ENCODE assay signal across 11 mouse cellular contexts in the genomic region with DNA sequence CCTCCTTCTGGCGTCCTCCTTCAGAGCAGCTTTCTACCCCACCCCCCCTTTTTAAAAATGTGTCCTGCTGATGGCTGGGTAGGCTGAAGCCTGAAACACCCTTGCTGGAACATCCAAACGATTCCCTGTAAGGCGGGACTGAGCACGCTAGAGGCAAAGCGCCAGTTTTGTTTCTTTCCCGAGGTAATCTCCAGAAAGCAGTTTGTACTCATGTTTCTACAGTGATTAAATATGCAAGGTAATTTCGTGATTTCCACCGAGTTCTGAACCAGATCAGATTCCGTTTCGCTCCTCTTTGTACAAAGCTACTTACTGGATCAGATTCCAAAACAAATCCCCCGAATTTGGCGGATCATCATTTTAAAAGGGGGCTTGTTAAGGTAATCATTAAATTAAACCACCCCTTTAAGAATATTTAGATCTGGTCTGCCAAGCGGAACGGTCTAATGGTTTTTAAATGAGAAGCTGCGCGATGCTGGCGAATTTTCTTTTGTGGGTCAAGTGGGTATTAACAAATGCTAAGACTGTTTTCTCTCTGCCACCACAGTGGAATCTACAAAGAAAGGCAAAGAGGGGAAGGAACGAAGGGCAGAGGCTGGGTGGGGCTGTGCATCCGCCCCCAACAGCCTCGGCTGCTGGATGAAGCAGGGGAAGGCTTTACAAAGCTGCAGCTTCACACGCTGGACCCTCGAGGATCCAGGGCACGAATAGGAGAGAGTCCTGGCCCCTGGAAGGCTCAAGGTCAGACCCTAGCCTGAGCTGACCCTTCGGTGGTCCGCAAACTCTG.
DNase-seq lines count a peak whose midpoint lies in the region; ATAC-seq and TF ChIP-seq lines count a peak whose summit lies in the region.
"Had no signal": no experiment of that assay in that cellular context is flagged by ENCODE, and none has a peak within 500 bp of the region (broad histone marks: within the 10 kb centered on the region; RNA-seq: fewer than 3 reads in every experiment).

No protein-coding gene starts in this region.

- H3K4me3 ChIP-seq in lung, embryonic 15.5 days, result no peak overlapping the region
- H3K4me3 ChIP-seq in forebrain, embryonic 11.5 days (ENCODE audit: low read depth, low read length), result no peak overlapping the region
- no peak overlapping the region for H3K4me3 ChIP-seq in limb, embryonic 15.5 days
- no peak overlapping the region for H3K4me3 ChIP-seq in stomach, postnatal 0 days (ENCODE audit: low read depth, low read length)
- no peak overlapping the region for H3K4me3 ChIP-seq in lung, postnatal 0 days (ENCODE audit: low read depth, low read length)

- no peaks in the 10 kb centered on the region for H3K9me3 ChIP-seq in lung, embryonic 15.5 days
- no peaks in the 10 kb centered on the region; the same call in 1 of the 2 replicates for H3K9me3 ChIP-seq in forebrain, embryonic 11.5 days (ENCODE audit: control insufficient read depth, low read length)
- no peaks in the 10 kb centered on the region for H3K9me3 ChIP-seq in limb, embryonic 15.5 days
- H3K9me3 ChIP-seq in stomach, postnatal 0 days (ENCODE audit: control insufficient read depth, low read length), result no peaks in the 10 kb centered on the region
- no peaks in the 10 kb centered on the region for H3K9me3 ChIP-seq in lung, postnatal 0 days (ENCODE audit: low read length)

- H3K4me2 ChIP-seq in lung, embryonic 15.5 days, result peak overlapping the region; percentile 22; the same call in 1 of the 2 replicates
- H3K4me2 ChIP-seq in forebrain, embryonic 11.5 days (ENCODE audit: low read depth, low read length, severe bottlenecking), result peak overlapping the region; percentile 38
- H3K4me2 ChIP-seq in limb, embryonic 15.5 days, result peak overlapping the region; percentile 37
- peak overlapping the region; percentile 14; the same call in 1 of the 2 replicates for H3K4me2 ChIP-seq in stomach, postnatal 0 days (replicated peaks; ENCODE audit: low read depth)
- H3K4me2 ChIP-seq in lung, postnatal 0 days (replicated peaks; ENCODE audit: low read depth, low read length), result no peak overlapping the region

- H3K36me3 ChIP-seq in lung, embryonic 15.5 days, result no peaks in the 10 kb centered on the region
- no peaks in the 10 kb centered on the region for H3K36me3 ChIP-seq in forebrain, embryonic 11.5 days (ENCODE audit: control insufficient read depth, insufficient read depth, low read length)
- no peaks in the 10 kb centered on the region for H3K36me3 ChIP-seq in limb, embryonic 15.5 days
- no peaks in the 10 kb centered on the region for H3K36me3 ChIP-seq in stomach, postnatal 0 days (ENCODE audit: control insufficient read depth, insufficient read depth, low read length)
- no peaks in the 10 kb centered on the region for H3K36me3 ChIP-seq in lung, postnatal 0 days (ENCODE audit: insufficient read depth, low read length)

- H3K4me1 ChIP-seq in lung, embryonic 15.5 days, result no peaks in the 10 kb centered on the region
- H3K4me1 ChIP-seq in forebrain, embryonic 11.5 days (replicated peaks; ENCODE audit: control insufficient read depth, insufficient read depth, low read length), result peaks cover 16% of the 10 kb centered on the region
- peaks cover 13% of the 10 kb centered on the region for H3K4me1 ChIP-seq in limb, embryonic 15.5 days
- H3K4me1 ChIP-seq in stomach, postnatal 0 days (replicated peaks; ENCODE audit: control insufficient read depth, insufficient read depth), result no peaks in the 10 kb centered on the region
- no peaks in the 10 kb centered on the region for H3K4me1 ChIP-seq in lung, postnatal 0 days (ENCODE audit: insufficient read depth, low read depth, low read length)

- no peak overlapping the region for H3K9ac ChIP-seq in lung, embryonic 15.5 days
- H3K9ac ChIP-seq in forebrain, embryonic 11.5 days (ENCODE audit: low read length), result peak overlapping the region; percentile 20; the same call in 1 of the 2 replicates
- H3K9ac ChIP-seq in limb, embryonic 15.5 days, result no peak overlapping the region
- H3K9ac ChIP-seq in stomach, postnatal 0 days (ENCODE audit: low read length), result no peak overlapping the region
- H3K9ac ChIP-seq in lung, postnatal 0 days (replicated peaks; ENCODE audit: low read depth), result no peak overlapping the region
- H3K9ac ChIP-seq: liver, embryonic 14.5 days had no signal

- 27% methylated on average over 25 of the region's 25 CpGs for WGBS in lung, embryonic 15.5 days
- 10% methylated on average over 25 of the region's 25 CpGs for WGBS in forebrain, embryonic 11.5 days
- 15% methylated on average over 25 of the region's 25 CpGs for WGBS in limb, embryonic 15.5 days
- WGBS in stomach, postnatal 0 days, result 23% methylated on average over 25 of the region's 25 CpGs
- 32% methylated on average over 25 of the region's 25 CpGs for WGBS in lung, postnatal 0 days

- no peaks in the 10 kb centered on the region for H3K27me3 ChIP-seq in lung, embryonic 15.5 days
- no peaks in the 10 kb centered on the region for H3K27me3 ChIP-seq in forebrain, embryonic 11.5 days (ENCODE audit: control insufficient read depth, insufficient read depth, low read length)
- peaks cover 15% of the 10 kb centered on the region; the same call in 1 of the 2 replicates for H3K27me3 ChIP-seq in limb, embryonic 15.5 days
- no peaks in the 10 kb centered on the region for H3K27me3 ChIP-seq in stomach, postnatal 0 days (ENCODE audit: control insufficient read depth, insufficient read depth, low read length)
- H3K27me3 ChIP-seq in lung, postnatal 0 days (replicated peaks; ENCODE audit: insufficient read depth, low read length), result no peaks in the 10 kb centered on the region

- no peak overlapping the region for H3K27ac ChIP-seq in lung, embryonic 15.5 days
- H3K27ac ChIP-seq in forebrain, embryonic 11.5 days (ENCODE audit: low read depth, low read length), result peak overlapping the region; percentile 46; the same call in 1 of the 2 replicates
- no peak overlapping the region for H3K27ac ChIP-seq in limb, embryonic 15.5 days
- no peak overlapping the region for H3K27ac ChIP-seq in stomach, postnatal 0 days (replicated peaks)
- H3K27ac ChIP-seq in lung, postnatal 0 days (ENCODE audit: low read length), result no peak overlapping the region
- H3K27ac ChIP-seq: liver, embryonic 14.5 days had no signal

- DNase-seq in lung, postnatal 25 days (ENCODE audit: low spot score), result no peak
- DNase-seq in forebrain, embryonic 11.5 days (ENCODE audit: low spot score), result no peak
- no peak for DNase-seq in stomach, postnatal 0 days (ENCODE audit: low spot score)
- no peak for DNase-seq in adrenal gland, postnatal 36 days
- DNase-seq in liver, result no peak
- no peak for DNase-seq in lung, postnatal 0 days (ENCODE audit: low spot score)
- DNase-seq: cerebellum, postnatal 36 days; heart, postnatal 36 days had no signal

- no peak for TF ChIP-seq CTCF in stomach, postnatal 0 days (IDR thresholded peaks at IDR 0.05; ENCODE audit: low read depth)
- TF ChIP-seq CTCF in lung, postnatal 0 days (IDR thresholded peaks at IDR 0.05), result no peak

- no peak for TF ChIP-seq EP300 in stomach, postnatal 0 days (optimal IDR thresholded peaks at IDR 0.05)
- no peak for TF ChIP-seq EP300 in lung, postnatal 0 days (IDR thresholded peaks at IDR 0.05)

- ATAC-seq in lung, embryonic 15.5 days (ENCODE audit: borderline replicate concordance, extremely low read depth, low FRiP score, low TSS enrichment), result no peak
- ATAC-seq in forebrain, embryonic 11.5 days (replicated peaks; ENCODE audit: low FRiP score), result peak; percentile 40
- no peak for ATAC-seq in limb, embryonic 15.5 days (ENCODE audit: insufficient number of reproducible peaks, low FRiP score, low TSS enrichment, low read depth)
- ATAC-seq in stomach, postnatal 0 days (ENCODE audit: low FRiP score, low TSS enrichment), result no peak
- no peak for ATAC-seq in lung, postnatal 0 days
